Mouse (Mus musculus): ENCODE data around the gene Gdpd5.

The Gdpd5 gene

DNA sequence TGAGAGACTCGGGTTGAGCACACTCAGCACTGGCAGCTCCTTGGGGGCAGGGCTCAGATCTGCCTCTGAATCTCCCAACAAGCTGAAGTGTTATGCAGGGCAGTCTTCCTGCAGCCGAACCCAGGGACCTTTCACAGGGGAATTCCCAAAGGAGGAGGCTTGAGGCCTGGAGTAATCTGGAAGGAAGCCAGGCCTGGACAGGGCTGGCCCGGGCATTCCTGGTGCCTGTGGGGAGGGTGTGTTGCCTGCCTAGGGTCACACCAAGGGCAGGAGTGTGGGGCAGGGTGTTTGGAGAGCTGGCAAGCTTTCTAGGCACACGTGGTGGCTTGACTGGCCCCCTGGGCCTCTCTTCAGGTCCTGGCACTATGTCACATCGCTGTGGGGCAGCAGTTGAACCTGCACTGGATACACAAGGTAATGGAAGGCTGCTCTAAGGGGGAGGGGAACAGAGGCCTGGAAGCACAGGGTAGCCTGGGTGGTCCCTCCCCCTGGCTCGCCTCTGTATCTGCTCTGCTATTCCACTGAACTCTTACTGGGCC lies 60.4 kb downstream of the Gdpd5 start:
- no peak for DNase-seq (ENCODE audit: low read depth, low spot score)

DNA sequence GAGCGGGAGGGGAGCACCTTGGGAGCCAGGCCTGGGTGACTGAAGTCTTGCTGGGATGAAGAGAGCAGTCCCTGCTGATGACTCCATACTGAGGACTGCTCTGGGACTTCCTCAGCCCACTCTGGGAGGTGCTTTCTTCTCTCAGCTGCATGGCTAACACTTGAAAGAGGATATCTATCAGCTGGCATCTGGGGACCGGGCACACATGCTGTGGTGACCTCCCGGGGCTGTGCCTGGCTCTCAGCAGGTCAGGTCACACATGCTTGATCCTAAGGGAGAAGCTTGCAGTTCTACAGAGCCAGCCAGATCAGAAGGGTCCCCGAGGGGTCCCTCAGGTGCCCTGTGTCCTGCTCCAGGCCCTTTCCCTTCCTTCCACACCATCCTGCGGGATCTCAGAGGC lies 62.0 kb downstream of the Gdpd5 start:
- no peak for DNase-seq (ENCODE audit: low read depth, low spot score)

DNA sequence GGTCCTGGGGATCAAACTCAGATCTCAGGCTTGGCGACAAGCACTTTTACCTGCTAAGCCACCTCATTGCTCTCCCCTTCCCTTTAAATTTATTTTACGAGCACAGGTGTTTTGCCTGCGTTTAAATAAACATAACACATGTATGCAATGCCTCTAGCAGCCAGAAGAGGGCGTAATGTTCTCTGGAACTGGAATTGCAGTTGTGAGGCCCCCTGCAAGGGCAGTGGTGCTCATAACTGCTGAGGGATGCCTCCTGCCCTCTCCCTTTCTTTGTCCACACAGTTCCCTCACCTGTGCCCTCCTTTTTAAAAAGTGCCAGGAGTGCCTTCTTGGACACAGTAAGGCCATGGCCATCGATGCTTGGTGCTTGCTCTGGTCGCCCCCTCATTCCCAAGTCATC lies 62.8 kb downstream of the Gdpd5 start:
- DNase-seq (ENCODE audit: low read depth, low spot score) = no peak

DNA sequence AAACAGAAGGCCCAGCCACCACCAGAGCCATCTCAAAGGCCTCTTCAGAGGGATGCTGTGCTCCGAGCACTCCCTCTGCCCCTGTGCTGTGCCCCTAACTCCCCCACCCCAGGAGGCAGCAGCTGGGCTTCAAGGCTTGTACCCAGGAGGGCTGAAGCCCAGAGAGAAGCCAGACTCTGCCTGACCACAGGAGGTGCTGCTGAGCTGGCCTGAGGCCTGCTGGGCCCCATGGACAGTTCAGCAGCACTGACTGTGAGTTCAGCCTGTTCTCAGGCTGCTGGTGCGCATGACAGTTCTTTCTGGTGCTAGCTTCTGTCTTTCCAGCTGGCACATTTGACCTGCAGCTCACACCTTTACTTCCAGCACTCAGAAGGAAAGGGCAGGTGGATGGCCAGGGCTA lies 64.6 kb downstream of the Gdpd5 start:
- peak; percentile 53 for DNase-seq (ENCODE audit: low read depth, low spot score)

DNA sequence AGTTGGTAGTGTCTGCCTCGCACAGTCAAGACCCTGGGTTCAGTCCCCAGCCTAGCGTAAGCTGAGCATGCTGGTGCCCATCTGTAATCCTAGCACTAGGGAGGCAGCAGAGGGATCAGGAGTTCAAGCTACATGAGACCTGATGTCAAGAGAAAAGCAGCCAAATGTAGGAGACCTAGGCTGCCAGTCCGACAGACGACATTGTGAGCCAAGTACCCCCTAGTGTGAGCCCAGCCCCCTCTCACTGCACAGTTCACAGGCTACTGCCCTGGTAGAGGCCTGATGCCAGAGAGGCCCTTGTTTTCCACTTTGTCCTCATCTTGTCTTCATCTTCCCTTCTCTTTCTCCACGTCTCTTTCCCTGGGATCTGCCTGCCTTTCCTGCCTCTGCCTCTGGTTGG lies 66.1 kb downstream of the Gdpd5 start:
- no peak for DNase-seq (ENCODE audit: low read depth, low spot score)

DNA sequence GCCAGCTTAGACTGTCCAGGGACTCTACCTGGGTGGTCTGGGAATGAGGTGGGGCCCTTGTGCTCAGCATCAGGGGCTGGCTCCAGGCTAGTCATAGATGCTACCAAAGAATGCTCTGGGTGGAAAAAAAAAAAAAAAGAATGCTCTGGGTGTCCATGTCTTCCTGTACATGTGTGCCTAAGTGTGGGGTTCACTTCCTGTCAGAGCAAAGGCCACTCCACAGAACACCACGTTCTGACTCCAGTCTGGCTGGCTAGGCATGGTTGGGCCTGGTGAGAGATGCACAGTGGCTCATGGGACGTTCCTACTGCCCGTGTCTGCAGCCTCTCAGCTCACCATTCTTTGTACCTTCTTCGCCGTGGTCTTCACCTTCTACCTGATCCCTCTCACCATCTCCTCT lies 67.4 kb downstream of the Gdpd5 start:
- no peak for DNase-seq (ENCODE audit: low read depth, low spot score)

DNA sequence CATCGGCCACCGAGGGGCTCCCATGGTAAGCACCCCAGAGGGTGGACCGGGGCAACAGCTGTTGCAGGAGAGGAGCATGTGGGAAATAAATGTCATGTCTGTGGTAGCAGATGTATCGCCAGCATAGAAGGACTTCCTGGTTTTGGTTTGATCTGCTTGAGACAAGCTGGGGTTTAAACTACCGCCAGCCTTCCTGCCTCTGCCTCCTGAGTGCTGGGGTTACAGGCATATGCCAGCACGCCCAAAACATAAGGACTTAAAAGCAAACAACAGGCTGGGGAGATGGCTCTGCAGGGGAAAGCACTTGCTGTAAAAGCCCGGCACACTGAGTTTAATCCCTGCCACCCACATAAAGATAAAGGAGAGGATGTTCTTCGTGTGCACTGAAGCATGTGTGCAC lies 67.8 kb downstream of the Gdpd5 start:
- peak; percentile 58 for DNase-seq (ENCODE audit: low read depth, low spot score)

DNA sequence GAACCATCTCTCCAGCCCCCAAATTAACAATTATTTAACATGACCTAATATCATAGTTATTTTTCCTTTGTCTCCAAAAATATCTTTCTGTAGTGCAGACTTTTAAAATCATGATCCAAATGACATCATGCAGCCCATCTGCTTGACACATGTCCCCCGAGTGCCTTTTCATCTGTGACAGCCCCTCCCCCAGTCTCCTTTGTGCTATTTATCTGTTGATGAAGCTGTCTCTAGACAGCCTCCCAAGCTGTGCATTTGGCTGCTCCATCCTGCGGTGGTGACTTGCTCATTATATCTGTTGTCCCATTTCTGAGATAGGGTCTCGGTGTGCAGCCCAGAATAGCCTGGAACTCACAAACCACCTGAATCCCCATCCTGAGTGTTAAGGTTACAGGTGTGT lies 68.5 kb downstream of the Gdpd5 start:
- DNase-seq (ENCODE audit: low read depth, low spot score) = peak; percentile 46

DNA sequence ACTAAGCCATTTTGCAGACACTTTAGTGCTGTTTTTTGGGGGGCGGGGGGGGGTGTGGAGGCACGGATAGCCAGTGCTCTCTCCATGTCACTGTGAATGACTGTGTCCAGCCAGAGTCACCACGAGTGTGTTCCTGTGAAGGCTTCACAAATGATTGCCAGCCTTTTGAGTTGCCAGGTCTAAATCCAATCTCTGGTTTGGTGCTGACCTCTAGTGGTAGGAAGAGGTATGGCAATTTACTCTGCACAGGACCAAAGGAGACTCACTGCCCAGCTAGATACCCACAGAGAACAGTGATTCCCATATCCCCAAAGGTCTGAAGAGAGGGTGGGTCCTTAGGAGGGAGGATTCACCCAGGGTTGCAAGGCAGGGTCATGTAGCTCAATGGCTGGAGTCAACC lies 69.5 kb downstream of the Gdpd5 start:
- DNase-seq (ENCODE audit: low read depth, low spot score) = peak; percentile 91

DNA sequence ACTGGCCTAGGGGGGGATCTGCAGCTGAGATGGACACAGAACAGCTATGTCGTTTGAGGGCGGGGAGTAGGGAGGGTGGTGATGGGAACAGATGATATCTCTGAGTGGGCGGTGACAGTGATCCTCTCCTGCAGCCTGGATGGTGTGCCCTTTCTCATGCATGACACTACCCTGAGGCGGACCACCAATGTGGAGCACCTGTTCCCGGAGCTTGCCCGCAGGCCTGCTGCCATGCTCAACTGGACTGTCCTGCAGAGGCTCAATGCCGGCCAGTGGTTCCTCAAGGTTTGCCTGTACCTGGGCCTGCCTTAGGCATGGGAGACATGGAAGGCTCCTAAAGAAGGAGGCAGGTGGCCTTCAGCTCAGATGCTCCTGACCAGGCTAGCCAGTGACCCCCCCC lies 71.6 kb downstream of the Gdpd5 start:
- DNase-seq (ENCODE audit: low read depth, low spot score) = no peak

DNA sequence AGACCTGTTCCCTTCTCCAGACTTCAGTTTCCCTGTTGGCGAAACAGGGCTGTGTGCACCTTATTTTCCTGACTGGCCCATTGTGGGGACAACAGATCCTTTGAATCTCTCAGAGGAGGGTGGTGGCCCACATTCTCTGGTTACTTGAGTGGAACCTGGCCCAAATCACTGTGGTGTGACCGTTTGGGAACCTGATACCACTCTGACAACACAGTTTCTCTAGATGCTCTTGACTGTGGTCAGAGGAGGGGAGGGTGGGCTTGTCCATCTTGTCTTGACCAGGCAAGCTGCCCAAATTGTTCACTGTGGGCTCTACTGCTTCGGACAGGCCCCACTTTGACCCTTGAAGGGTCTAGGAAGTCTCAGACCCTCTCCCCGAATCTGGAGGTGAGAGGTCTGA lies 72.8 kb downstream of the Gdpd5 start:
- no peak for DNase-seq (ENCODE audit: low read depth, low spot score)

DNA sequence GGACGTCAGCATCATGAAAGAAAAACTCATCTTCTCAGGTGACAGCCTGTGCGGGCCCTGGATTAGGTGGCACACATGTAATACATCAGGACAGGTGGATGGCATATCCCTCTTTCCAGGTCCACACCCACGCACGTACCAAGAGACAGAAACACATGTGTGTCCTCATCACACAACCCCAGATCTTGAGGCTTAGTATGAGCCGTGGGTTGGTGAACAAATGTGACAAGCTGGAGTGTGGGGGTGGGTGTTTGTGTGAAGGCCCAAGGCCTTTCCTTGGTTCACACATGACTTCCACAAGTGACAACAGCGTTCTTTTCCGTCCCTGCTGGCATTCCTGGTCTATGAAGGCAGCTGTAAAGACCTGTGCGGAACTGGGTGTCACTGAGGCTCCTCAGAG lies 77.6 kb downstream of the Gdpd5 start:
- peak; percentile 73 for DNase-seq (ENCODE audit: low read depth, low spot score)

DNA sequence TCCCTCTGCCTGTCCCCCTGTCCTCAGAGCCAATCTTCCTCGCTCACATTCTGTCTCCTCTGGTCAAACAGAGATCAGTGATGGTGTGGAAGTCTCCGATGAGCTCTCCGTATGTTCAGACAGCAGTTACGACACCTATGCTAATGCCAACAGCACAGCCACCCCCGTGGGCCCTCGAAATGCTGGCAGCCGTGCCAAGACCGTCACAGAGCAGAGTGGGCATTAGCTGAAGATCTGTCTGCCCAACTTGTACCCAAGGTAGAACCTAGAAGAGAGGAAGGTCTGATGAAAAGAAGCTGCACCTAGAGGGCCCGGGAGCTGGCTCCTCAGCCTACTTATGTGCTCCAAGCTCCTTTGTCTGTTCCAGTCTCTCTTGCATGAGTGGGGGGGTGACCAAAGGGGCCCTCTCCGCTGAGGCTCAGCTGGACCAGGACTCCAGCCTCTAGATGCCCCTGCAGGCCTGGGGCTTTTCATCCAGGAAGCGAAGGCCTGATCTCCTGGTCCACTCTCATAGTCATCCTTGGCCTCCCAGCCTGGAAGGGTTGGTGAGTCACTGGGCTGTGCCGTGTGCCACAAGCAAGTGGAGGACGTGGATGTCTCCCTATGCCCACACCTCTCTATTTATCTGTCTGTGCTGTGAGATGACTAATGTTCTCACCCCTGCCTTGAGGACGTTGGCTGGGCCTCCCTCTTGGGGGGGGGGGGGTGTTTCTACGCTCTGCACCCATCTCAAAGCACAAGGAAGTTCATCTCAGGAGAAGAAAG lies 78.9 kb downstream of the Gdpd5 start:
- peak; percentile 90 for DNase-seq (ENCODE audit: low read depth, low spot score)

DNA sequence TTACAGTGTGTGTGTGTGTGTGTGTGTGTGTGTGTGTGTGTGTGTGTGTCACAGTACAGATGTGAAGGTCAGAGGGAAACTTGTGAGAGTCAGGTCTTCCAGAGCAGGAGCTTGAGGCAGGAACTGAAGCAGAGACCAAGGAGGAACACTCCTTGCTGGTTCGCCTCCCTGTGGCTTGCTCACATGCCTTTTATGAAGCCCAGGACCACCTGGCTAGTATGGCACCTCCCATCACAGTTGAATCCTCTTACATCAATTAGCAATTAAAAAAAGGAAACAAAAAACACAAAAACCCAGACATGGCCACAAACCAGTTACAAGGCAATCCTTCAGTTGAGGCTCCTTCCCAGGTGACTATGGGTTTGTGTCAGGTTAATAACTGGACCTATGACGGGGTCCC lies 81.9 kb downstream of the Gdpd5 start:
- DNase-seq (ENCODE audit: low read depth, low spot score) = no peak

DNA sequence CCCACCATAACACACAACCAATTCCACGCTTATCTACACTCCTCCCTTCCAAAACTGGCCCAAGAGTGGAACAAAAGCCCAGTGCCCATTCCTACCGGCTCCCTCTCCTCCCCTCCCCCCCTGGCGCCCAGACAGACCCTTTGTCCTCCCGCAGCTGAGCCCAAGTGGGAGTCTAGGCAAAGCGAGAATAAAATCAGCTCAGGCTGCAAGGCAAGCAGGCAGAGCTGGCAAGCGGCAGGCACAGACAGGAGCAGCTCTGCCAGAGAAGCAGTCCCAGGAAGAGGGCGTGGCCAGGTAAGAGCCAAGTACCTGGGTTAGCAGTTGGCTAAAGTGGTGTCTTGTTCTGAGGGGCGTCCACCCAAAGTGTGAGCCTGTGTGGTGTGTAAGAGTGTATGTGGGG lies 84.6 kb downstream of the Gdpd5 start, which contains the start of gene Klhl35:
Klhl35 (plus strand) TSS at position 194 of the 400 bp plus-strand sequence.
- DNase-seq (ENCODE audit: low read depth, low spot score) = peak; percentile 74

DNA sequence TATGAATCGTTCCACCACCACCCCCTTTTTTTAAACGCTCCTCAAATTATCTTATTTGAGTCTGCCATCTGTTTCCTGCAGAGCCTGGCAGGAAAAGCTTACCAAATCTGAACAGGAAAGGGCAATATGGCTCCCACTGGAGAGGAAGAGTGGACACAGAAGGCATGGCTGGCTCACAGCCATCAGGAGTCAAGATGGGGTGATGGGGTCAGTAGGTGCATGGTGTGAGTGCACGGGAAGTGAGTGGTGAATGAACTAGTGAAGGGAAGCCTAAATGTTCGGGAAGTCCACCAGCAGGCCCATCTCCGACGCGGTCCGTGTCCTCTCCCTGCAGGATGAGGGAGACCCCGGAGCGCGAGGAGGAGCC lies 86.7 kb downstream of the Gdpd5 start:
- DNase-seq (ENCODE audit: low read depth, low spot score) = peak; percentile 94

DNA sequence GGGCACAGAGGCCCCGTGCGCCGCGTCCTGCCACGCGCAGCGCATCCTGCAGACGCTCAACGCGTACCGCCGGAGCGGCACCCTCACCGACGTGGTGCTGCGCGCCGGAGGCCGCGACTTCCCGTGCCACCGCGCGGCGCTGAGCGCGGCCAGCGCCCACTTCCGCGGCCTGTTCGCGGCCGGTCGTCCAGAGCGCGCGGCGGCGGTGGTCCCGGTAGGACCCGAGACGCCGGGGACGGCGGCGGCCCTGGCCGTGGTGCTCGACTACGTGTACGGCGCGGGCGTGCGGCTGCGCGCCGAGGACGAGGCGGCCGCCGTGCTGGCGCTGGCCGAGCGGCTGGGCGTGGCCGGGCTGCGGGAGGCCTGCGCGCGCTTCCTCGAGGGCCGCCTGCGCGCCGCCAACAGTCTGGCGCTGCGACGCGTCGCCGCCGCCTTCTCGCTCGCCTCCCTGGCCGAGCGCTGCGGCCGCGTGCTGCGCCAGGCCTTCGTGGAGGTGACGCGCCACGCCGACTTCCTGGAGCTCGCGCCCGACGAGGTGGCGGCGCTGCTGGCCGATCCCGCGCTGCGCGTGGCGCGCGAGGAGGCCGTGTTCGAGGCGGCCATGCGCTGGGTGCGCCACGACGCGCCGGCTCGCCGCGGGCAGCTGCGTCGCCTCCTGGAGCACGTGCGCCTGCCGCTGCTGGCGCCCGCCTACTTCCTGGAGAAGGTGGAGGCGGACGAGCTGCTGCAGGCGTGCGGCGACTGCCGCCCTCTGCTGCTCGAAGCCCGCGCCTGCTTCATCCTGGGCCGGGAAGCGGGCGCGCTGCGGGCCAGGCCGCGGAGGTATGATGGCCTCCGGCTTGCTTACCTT lies 87.3 kb downstream of the Gdpd5 start:
- DNase-seq (ENCODE audit: low read depth, low spot score) = peak; percentile 89

DNA sequence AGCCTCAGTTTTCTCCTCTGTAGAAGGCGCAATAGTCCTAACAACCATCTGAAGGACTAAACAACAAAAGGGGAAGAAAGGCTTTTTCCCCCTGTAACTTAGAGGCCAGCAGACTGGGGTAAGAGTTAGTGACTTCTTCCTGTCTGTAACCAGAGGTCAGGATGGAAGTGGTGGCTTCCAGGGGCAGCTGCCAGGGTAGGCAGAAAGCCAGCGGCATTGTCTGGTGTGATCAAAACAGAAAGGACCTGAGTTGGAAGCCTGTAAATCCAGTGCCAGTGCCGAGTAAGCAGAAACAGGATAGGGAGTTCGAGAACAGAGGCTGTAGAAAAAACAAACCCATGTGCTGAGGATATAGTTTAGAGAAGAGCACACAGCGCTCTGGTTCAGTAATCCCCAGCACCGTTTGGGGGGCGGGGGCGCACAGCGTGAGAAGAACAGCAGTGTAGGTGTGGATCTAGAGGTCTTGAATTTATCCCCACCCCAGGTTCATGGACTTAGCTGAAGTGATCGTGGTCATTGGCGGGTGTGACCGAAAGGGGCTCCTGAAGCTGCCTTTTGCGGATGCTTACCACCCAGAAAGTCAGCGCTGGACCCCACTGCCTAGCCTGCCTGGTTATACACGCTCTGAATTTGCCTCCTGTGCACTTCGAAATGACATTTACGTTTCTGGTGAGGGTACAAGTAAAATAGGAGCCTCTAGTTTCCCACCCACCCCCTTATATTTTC lies 88.6 kb downstream of the Gdpd5 start:
- DNase-seq (ENCODE audit: low read depth, low spot score) = peak; percentile 45

DNA sequence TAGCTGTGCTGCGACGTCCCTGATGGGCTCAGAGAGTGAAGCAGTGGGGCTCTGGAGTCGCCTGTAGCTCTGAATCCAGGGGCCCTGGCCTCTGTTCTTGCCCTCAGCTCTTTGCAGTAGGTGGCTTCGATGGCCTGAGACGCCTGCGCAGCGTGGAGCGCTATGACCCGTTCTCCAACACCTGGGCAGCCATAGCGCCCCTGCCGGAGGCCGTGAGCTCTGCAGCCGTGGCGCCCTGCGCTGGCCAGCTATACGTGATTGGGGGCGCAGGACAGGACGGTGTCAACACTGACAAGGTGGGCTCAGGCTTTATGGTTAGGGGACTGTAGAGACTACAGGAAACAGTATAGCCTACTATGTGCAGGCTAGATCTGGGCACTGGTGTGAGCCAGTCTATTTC lies 90.4 kb downstream of the Gdpd5 start:
- DNase-seq (ENCODE audit: low read depth, low spot score) = no peak

DNA sequence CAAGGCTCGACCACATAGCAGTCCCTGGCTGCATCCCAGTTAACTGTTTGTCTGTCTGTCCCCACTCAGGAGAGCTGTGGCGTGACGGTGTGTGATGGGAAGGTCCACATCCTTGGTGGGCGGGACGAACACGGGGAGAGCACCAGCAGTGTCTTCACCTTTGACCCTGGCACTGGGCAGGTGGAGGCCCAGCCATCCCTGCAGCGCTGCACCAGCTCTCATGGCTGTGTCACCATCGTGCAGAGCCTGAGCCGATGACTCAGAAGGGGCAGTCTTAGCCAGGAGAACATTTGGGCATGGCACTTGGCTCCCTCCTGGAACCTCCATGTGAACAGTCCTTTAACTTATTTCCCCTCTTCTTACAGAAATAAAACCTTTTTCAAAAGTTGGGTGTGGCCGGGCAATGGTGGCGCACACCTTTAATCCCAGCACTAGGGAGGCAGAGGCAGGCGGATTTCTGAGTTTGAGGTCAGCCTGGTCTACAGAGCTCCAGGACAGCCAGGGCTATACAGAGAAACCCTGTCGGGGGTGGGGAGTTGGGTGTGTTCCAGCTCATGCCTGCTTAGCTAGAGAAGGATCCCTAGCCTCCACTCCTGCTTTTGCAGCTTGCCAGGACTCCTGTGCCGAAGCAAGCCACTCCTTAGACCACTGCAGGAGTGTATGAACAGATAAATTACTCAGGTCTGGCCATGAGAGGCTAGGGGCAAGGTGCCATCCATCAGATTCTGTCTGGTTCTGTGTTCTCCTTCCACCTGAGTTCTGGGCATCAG lies 92.6 kb downstream of the Gdpd5 start:
- DNase-seq (ENCODE audit: low read depth, low spot score) = peak; percentile 83

DNA sequence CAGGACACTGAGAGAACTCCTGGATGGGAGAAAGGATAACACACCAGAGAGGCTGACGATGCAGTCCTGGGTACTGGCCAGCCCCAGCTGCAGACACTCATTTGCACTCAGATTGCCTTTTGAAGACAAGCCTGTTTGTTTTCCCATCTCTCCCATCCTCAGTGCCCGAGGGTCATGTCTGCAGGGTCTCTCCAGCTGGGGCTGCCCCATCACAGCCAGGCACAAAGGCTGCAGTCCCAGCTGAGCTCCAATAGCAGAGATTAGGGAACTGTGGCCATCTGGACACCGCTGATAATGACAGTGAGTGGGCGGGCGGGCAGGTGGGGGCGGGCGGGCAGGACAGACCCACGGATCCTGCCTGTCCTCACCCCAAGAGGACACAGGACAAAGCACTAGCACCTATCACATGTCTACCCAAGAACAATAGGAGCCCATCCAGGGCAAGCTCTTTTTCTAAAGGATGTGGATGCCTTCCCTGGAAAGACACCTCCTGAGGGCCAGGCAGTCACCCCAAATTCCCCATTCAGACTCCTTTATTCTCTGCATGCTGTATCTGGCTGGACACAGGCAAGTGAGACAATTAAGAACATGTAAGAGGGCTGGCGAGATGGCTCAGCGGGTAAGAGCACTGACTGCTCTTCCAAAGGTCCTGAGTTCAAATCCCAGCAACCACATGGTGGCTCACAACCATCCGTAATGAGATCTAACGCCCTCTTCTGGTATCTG lies 93.8 kb downstream of the Gdpd5 start:
- peak; percentile 87 for DNase-seq (ENCODE audit: low read depth, low spot score)
